Mouse (Mus musculus): Measurements from ENCODE around the gene Mtor.

Mtor gene

GRCm38 (mm10) chr4:148530351-148530750 lies 81.9 kb downstream of the Mtor start:
- intact Hi-C loops (cut with DNase I), result no loop called here

GRCm38 (mm10) chr4:148530778-148531177 lies 82.4 kb downstream of the Mtor start:
- intact Hi-C loops (cut with DNase I), result no loop called here

- intact Hi-C loops (cut with DNase I), result no loop called here
These were observed 82.9 kb downstream of the Mtor start for GRCm38 (mm10) chr4:148531341-148531740.

GRCm38 (mm10) chr4:148532516-148532915 lies 84.1 kb downstream of the Mtor start:
- intact Hi-C loops (cut with DNase I), result no loop called here

GRCm38 (mm10) chr4:148533613-148534328 lies 85.4 kb downstream of the Mtor start:
- intact Hi-C loops (cut with DNase I), result no loop called here

- intact Hi-C loops (cut with DNase I), result no loop called here
These were observed 87.5 kb downstream of the Mtor start for GRCm38 (mm10) chr4:148535876-148536275.

- intact Hi-C loops (cut with DNase I), result no loop called here
These were observed 100.7 kb downstream of the Mtor start for GRCm38 (mm10) chr4:148549106-148549505.

GRCm38 (mm10) chr4:148557766-148558165 lies 109.4 kb downstream of the Mtor start:
- intact Hi-C loops (cut with DNase I), result no loop called here

GRCm38 (mm10) chr4:148558297-148559000 lies 110.0 kb downstream of the Mtor start, which contains the start of gene Exosc10:
Gene Exosc10 (plus strand): TSS chr4:148558429.
- intact Hi-C loops (cut with DNase I), result no loop called here

GRCm38 (mm10) chr4:148562676-148563075 lies 114.3 kb downstream of the Mtor start:
- intact Hi-C loops (cut with DNase I), result no loop called here

GRCm38 (mm10) chr4:148563595-148563994 lies 115.2 kb downstream of the Mtor start:
- intact Hi-C loops (cut with DNase I), result no loop called here

- intact Hi-C loops (cut with DNase I), result no loop called here
These were observed 121.7 kb downstream of the Mtor start for GRCm38 (mm10) chr4:148570138-148570537.

- intact Hi-C loops (cut with DNase I), result no loop called here
These were observed 122.4 kb downstream of the Mtor start for GRCm38 (mm10) chr4:148570693-148571295.

- intact Hi-C loops (cut with DNase I), result no loop called here
These were observed 124.8 kb downstream of the Mtor start for GRCm38 (mm10) chr4:148573222-148573621.

GRCm38 (mm10) chr4:148580765-148581164 lies 132.4 kb downstream of the Mtor start:
- intact Hi-C loops (cut with DNase I), result no loop called here

GRCm38 (mm10) chr4:148581422-148581821 lies 133.0 kb downstream of the Mtor start:
- intact Hi-C loops (cut with DNase I), result no loop called here

- intact Hi-C loops (cut with DNase I), result no loop called here
These were observed 134.8 kb downstream of the Mtor start for GRCm38 (mm10) chr4:148583257-148583656.

- intact Hi-C loops (cut with DNase I), result no loop called here
These were observed 138.2 kb downstream of the Mtor start for GRCm38 (mm10) chr4:148586648-148587047.

GRCm38 (mm10) chr4:148588793-148589192 lies 140.4 kb downstream of the Mtor start:
- intact Hi-C loops (cut with DNase I), result no loop called here

- intact Hi-C loops (cut with DNase I), result no loop called here
These were observed 141.2 kb downstream of the Mtor start for GRCm38 (mm10) chr4:148589565-148589964.

GRCm38 (mm10) chr4:148590421-148591170 lies 142.2 kb downstream of the Mtor start:
- intact Hi-C loops (cut with DNase I), result no loop called here
